Mouse (Mus musculus): ENCODE data around the gene Slit1. TPM values are rescaled to one million over a fixed set of nuclear protein-coding genes. Genes with fewer than 3 reads are reported as not detected.

Gene Slit1
- polyA plus RNA-seq, 1 experiment, result 0.94 TPM

- H3K4me3 ChIP-seq (ENCODE audit: control insufficient read depth, insufficient read depth, low read length), result no peak overlapping the region
- TF ChIP-seq CTCF (IDR thresholded peaks at IDR 0.05; ENCODE audit: borderline replicate concordance, control insufficient read depth, extremely low read depth, insufficient read depth, low read length, poor library complexity) (no peak), POLR2A (IDR thresholded peaks at IDR 0.05; ENCODE audit: control insufficient read depth, extremely low read depth, insufficient read depth, low read length, poor library complexity) (no peak)
- no peaks in the 10 kb centered on the region for H3K4me1 ChIP-seq (replicated peaks; ENCODE audit: control insufficient read depth, insufficient read depth, low read length)
- H3K27me3 ChIP-seq (ENCODE audit: control insufficient read depth, insufficient read depth, low read length), result no peaks in the 10 kb centered on the region
- H3K36me3 ChIP-seq (ENCODE audit: control insufficient read depth, insufficient read depth, low read length), result no peaks in the 10 kb centered on the region
- H3K27ac ChIP-seq (ENCODE audit: control insufficient read depth, insufficient read depth, low read length), result no peak overlapping the region
- WGBS, result 88% methylated on average over 17 of the region's 17 CpGs
- DNase-seq, result no peak
Measured at GRCm38 (mm10) chr19:41706094-41706828, 37.2 kb downstream of the Slit1 start.

- whole genome bisulfite sequencing, result 74% methylated on average over 12 of the region's 12 CpGs
- Histone ChIP-seq H3K36me3 (ENCODE audit: control insufficient read depth, insufficient read depth, low read length) (no peaks in the 10 kb centered on the region), H3K4me1 (replicated peaks; ENCODE audit: control insufficient read depth, insufficient read depth, low read length) (no peaks in the 10 kb centered on the region), H3K27me3 (ENCODE audit: control insufficient read depth, insufficient read depth, low read length) (no peaks in the 10 kb centered on the region), H3K4me3 (ENCODE audit: control insufficient read depth, insufficient read depth, low read length) (no peak overlapping the region), H3K27ac (ENCODE audit: control insufficient read depth, insufficient read depth, low read length) (no peak overlapping the region)
- TF ChIP-seq POLR2A (IDR thresholded peaks at IDR 0.05; ENCODE audit: control insufficient read depth, extremely low read depth, insufficient read depth, low read length, poor library complexity) (no peak), CTCF (IDR thresholded peaks at IDR 0.05; ENCODE audit: borderline replicate concordance, control insufficient read depth, extremely low read depth, insufficient read depth, low read length, poor library complexity) (no peak)
- DNase-seq, result no peak
Measured at GRCm38 (mm10) chr19:41705416-41705815, 38.0 kb downstream of the Slit1 start.

GRCm38 (mm10) chr19:41702638-41703037, 40.8 kb downstream of the Slit1 start:
- no peak overlapping the region for H3K4me3 ChIP-seq (ENCODE audit: control insufficient read depth, insufficient read depth, low read length)
- no peak for DNase-seq
- no peaks in the 10 kb centered on the region for H3K4me1 ChIP-seq (replicated peaks; ENCODE audit: control insufficient read depth, insufficient read depth, low read length)
- H3K27ac ChIP-seq (ENCODE audit: control insufficient read depth, insufficient read depth, low read length), result no peak overlapping the region
- no peaks in the 10 kb centered on the region for H3K27me3 ChIP-seq (ENCODE audit: control insufficient read depth, insufficient read depth, low read length)
- no peaks in the 10 kb centered on the region for H3K36me3 ChIP-seq (ENCODE audit: control insufficient read depth, insufficient read depth, low read length)
- 81% methylated on average over 6 of the region's 6 CpGs for WGBS
- TF ChIP-seq POLR2A (IDR thresholded peaks at IDR 0.05; ENCODE audit: control insufficient read depth, extremely low read depth, insufficient read depth, low read length, poor library complexity) (no peak), CTCF (IDR thresholded peaks at IDR 0.05; ENCODE audit: borderline replicate concordance, control insufficient read depth, extremely low read depth, insufficient read depth, low read length, poor library complexity) (no peak)

- no peak for DNase-seq
- Histone ChIP-seq H3K27ac (ENCODE audit: control insufficient read depth, insufficient read depth, low read length) (no peak overlapping the region), H3K36me3 (ENCODE audit: control insufficient read depth, insufficient read depth, low read length) (no peaks in the 10 kb centered on the region), H3K4me1 (replicated peaks; ENCODE audit: control insufficient read depth, insufficient read depth, low read length) (no peaks in the 10 kb centered on the region), H3K27me3 (ENCODE audit: control insufficient read depth, insufficient read depth, low read length) (no peaks in the 10 kb centered on the region), H3K4me3 (ENCODE audit: control insufficient read depth, insufficient read depth, low read length) (no peak overlapping the region)
- 91% methylated on average over 5 of the region's 5 CpGs for WGBS
- TF ChIP-seq CTCF (IDR thresholded peaks at IDR 0.05; ENCODE audit: borderline replicate concordance, control insufficient read depth, extremely low read depth, insufficient read depth, low read length, poor library complexity) (no peak), POLR2A (IDR thresholded peaks at IDR 0.05; ENCODE audit: control insufficient read depth, extremely low read depth, insufficient read depth, low read length, poor library complexity) (no peak)
Measured at GRCm38 (mm10) chr19:41698857-41699424, 44.5 kb downstream of the Slit1 start.

GRCm38 (mm10) chr19:41697807-41698515, 45.5 kb downstream of the Slit1 start:
- no peak overlapping the region for H3K4me3 ChIP-seq (ENCODE audit: control insufficient read depth, insufficient read depth, low read length)
- 83% methylated on average over 6 of the region's 6 CpGs for WGBS
- H3K4me1 ChIP-seq (replicated peaks; ENCODE audit: control insufficient read depth, insufficient read depth, low read length), result no peaks in the 10 kb centered on the region
- no peak overlapping the region for H3K27ac ChIP-seq (ENCODE audit: control insufficient read depth, insufficient read depth, low read length)
- no peak for DNase-seq
- no peaks in the 10 kb centered on the region for H3K27me3 ChIP-seq (ENCODE audit: control insufficient read depth, insufficient read depth, low read length)
- TF ChIP-seq POLR2A (IDR thresholded peaks at IDR 0.05; ENCODE audit: control insufficient read depth, extremely low read depth, insufficient read depth, low read length, poor library complexity) (no peak), CTCF (IDR thresholded peaks at IDR 0.05; ENCODE audit: borderline replicate concordance, control insufficient read depth, extremely low read depth, insufficient read depth, low read length, poor library complexity) (no peak)
- no peaks in the 10 kb centered on the region for H3K36me3 ChIP-seq (ENCODE audit: control insufficient read depth, insufficient read depth, low read length)

GRCm38 (mm10) chr19:41697111-41697806, 46.2 kb downstream of the Slit1 start:
- no peak for TF ChIP-seq CTCF (IDR thresholded peaks at IDR 0.05; ENCODE audit: borderline replicate concordance, control insufficient read depth, extremely low read depth, insufficient read depth, low read length, poor library complexity)
- no peak for TF ChIP-seq POLR2A (IDR thresholded peaks at IDR 0.05; ENCODE audit: control insufficient read depth, extremely low read depth, insufficient read depth, low read length, poor library complexity)
- 62% methylated on average over 9 of the region's 9 CpGs for WGBS
- no peak overlapping the region for H3K27ac ChIP-seq (ENCODE audit: control insufficient read depth, insufficient read depth, low read length)
- H3K4me3 ChIP-seq (ENCODE audit: control insufficient read depth, insufficient read depth, low read length), result no peak overlapping the region
- no peak for DNase-seq
- no peaks in the 10 kb centered on the region for H3K36me3 ChIP-seq (ENCODE audit: control insufficient read depth, insufficient read depth, low read length)
- no peaks in the 10 kb centered on the region for H3K4me1 ChIP-seq (replicated peaks; ENCODE audit: control insufficient read depth, insufficient read depth, low read length)
- no peaks in the 10 kb centered on the region for H3K27me3 ChIP-seq (ENCODE audit: control insufficient read depth, insufficient read depth, low read length)
